Mouse (Mus musculus): Measurements from ENCODE around the gene Olfr1135. TPM values are rescaled to one million over a fixed set of nuclear protein-coding genes. Genes with fewer than 3 reads are reported as not detected.

Olfr1135 gene
- not detected for total RNA-seq (2021)
- long read RNA-seq, experiment 1, result 0 reads
- long read RNA-seq, experiment 2, result 0 reads

GRCm38 (mm10) chr2:87673564-87673963 lies at the start of gene Olfr1135:
TSS of gene Olfr1135 (minus strand) at chr2:87673664.
- DNase-seq (ENCODE audit: low spot score), result no peak

DNA sequence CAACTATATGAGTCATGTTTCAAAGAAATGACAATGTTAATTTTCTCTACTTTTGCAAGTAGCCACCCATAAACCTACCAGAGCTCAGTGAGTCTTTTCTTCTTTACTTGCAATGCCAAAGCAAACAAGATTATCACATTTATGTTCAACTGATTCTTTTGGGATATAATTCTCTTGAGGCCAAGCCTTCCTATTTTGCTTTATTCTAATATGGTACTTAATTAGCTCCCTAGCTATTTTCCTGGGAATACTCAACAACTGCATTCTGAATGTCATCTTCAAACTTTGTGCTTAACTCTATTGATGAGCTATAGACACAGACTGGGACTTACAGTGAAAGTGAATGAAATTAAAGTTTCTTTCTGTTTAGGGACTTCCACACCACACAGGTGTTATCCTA lies 39.6 kb upstream of the Olfr1135 start, which contains the start of gene Olfr1137:
Gene Olfr1137, minus strand, starts transcription at position 101 of the 400 bp plus-strand sequence.
- no peak for DNase-seq (ENCODE audit: low spot score)

DNA sequence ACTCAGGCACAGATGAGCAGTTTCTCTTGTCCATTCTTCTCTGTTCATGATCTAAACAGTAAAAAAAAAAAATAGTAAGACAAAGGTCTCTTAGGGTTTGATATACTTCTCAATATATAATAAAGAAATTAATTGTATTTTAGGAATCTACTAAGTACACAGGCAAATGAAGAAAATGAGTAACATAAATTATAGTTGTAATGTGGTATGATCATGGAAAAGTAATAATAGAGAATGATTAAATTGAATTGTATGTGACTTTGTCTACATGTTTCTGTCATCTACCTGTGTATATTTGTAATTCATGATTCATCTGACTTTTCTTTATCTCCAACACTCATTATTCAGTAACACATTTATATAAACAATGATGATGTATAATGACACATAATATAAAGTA lies 20.4 kb upstream of the Olfr1135 start, which contains the start of gene Olfr1136:
Gene Olfr1136, minus strand, starts transcription at position 101 of the 400 bp plus-strand sequence.
- DNase-seq (ENCODE audit: low spot score), result no peak

- DNase-seq (ENCODE audit: low spot score), result no peak
Observed at GRCm38 (mm10) chr2:87658360-87658759, 15.1 kb downstream of the Olfr1135 start, which contains the start of gene Olfr1134. TSS of gene Olfr1134 (minus strand) at chr2:87658460.

DNA sequence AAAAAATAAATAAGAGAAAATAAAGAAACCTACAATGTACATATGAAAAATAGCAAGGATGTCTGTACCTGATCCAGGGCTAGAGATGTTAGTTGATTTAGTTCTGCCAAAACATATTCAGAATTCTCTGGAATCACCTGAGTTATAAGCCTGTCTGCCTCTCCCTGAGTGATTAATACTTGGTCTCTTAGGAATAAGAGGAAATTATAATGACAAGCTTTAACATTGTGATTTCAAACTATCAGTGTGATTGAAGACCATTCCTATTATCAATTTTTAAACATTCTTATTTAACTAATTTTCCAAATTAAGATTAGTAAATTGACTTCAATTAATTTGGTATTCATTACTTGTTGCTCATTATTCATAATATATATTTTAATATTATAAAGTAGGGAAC lies 26.2 kb downstream of the Olfr1135 start, which contains the start of gene Olfr1133:
Gene Olfr1133, minus strand, starts transcription at position 101 of the 400 bp plus-strand sequence.
- DNase-seq (ENCODE audit: low spot score), result no peak

GRCm38 (mm10) chr2:87642441-87642840 lies 31.0 kb downstream of the Olfr1135 start:
- no peak for DNase-seq (ENCODE audit: low spot score)

DNA sequence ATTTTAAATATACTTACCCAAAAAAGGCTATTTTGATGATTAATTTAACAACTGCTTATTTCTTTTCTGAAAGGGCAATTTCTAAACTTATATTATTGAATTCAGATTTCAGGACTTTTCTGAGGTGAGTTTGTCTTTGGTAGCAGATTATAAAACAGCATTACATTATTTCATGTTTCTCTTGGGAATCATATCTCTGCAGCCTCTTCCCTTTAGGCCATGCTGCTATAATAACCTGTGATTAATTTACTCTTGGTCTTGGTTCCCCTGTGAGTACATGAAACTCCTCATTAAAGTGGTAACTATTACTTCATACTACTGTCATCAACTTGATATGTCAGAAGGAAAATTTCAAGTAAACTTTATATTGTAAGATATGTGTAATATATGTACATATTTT lies 36.0 kb downstream of the Olfr1135 start, which contains the start of gene Olfr1132:
Gene Olfr1132, minus strand, starts transcription at position 101 of the 400 bp plus-strand sequence.
- no peak for DNase-seq (ENCODE audit: low spot score)

GRCm38 (mm10) chr2:87626804-87627203 lies 46.7 kb downstream of the Olfr1135 start, which contains the start of gene Olfr1131:
TSS of gene Olfr1131 (plus strand) at chr2:87627104.
- DNase-seq (ENCODE audit: low spot score), result no peak

Other genes with a start within 250 kb of the Olfr1135 start
- gene Olfr1124, start 243.4 kb downstream of the Olfr1135 start, total RNA-seq (2021), result not detected
- gene Olfr1126, start 219.7 kb downstream of the Olfr1135 start, total RNA-seq (2021), result not detected
- gene Pramel7, start 176.6 kb downstream of the Olfr1135 start, total RNA-seq (2021), result not detected
- not detected for gene Pramel6, start 167.1 kb downstream of the Olfr1135 start, total RNA-seq (2021)
- not detected for gene Olfr153, start 141.9 kb downstream of the Olfr1135 start, total RNA-seq (2021)
- gene Olfr1128, start 128.1 kb downstream of the Olfr1135 start, total RNA-seq (2021), result not detected
- not detected for gene Olfr1129, start 99.8 kb downstream of the Olfr1135 start, total RNA-seq (2021)
- gene Olfr1130, start 67.5 kb downstream of the Olfr1135 start, total RNA-seq (2021), result not detected
- gene Olfr1131, start 46.6 kb downstream of the Olfr1135 start, total RNA-seq (2021), result not detected
- not detected for gene Olfr1132, start 36.1 kb downstream of the Olfr1135 start, total RNA-seq (2021)
- gene Olfr1133, start 26.3 kb downstream of the Olfr1135 start, total RNA-seq (2021), result not detected
- gene Olfr1134, start 15.2 kb downstream of the Olfr1135 start, total RNA-seq (2021), result not detected
- gene Olfr1136, start 20.3 kb upstream of the Olfr1135 start, total RNA-seq (2021), result not detected
- gene Olfr1137, start 39.5 kb upstream of the Olfr1135 start, total RNA-seq (2021), result not detected
- not detected for gene Olfr1138, start 66.3 kb upstream of the Olfr1135 start, total RNA-seq (2021)
- gene Olfr1140, start 70.1 kb upstream of the Olfr1135 start, total RNA-seq (2021), result not detected
- not detected for gene Olfr1141, start 80.3 kb upstream of the Olfr1135 start, total RNA-seq (2021)
- gene Olfr152, start 105.8 kb upstream of the Olfr1135 start, total RNA-seq (2021), result not detected
- not detected for gene Olfr1143, start 126.9 kb upstream of the Olfr1135 start, total RNA-seq (2021)
- gene Olfr1145, start 136.2 kb upstream of the Olfr1135 start, total RNA-seq (2021), result not detected
- gene Olfr1148, start 156.9 kb upstream of the Olfr1135 start, total RNA-seq (2021), result not detected
- not detected for gene Olfr1150-ps1, start 170.3 kb upstream of the Olfr1135 start, total RNA-seq (2021)
- not detected for gene Olfr1151, start 182.2 kb upstream of the Olfr1135 start, total RNA-seq (2021)
- gene Olfr1152, start 192.8 kb upstream of the Olfr1135 start, total RNA-seq (2021), result not detected
- not detected for gene Olfr1153, start 221.3 kb upstream of the Olfr1135 start, total RNA-seq (2021)
- gene Olfr1154, start 231.5 kb upstream of the Olfr1135 start, total RNA-seq (2021), result not detected